Mouse (Mus musculus): ENCODE results near the gene Plxnb1. TPM values are rescaled to one million over a fixed set of nuclear protein-coding genes. Genes with fewer than 3 reads are reported as not detected.

Plxnb1 gene
- total and polyA plus RNA-seq, 3 experiments = under 0.01 TPM; not detected in 2

DNA sequence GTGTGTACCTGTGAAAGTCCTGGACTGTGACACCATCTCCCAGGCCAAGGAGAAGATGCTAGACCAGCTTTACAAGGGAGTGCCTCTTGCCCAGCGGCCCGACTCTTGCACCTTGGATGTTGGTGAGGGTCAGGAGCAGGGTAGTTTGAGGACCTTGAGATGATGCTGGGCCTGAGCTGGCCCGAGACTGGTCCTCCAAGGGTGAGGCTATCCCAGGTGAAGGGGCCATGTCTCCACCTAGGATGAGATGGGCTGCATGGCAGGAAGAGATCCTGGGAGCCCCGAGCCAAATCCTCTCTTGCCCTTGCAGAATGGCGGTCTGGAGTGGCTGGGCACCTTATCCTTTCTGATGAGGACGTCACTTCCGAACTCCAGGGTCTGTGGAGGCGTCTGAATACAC, 18.1 kb downstream of the Plxnb1 start:
- H3K4me1 ChIP-seq (ENCODE audit: control insufficient read depth in 1 of 2, insufficient read depth in 2 of 2) = peaks cover 5 to 8% of the 10 kb centered on the region in 2 experiments; a peak in 3 of 4 replicates
- no peak overlapping the region for H3K9ac ChIP-seq (ENCODE audit: insufficient read depth, low read depth)
- H3K27me3 ChIP-seq (replicated peaks) = peaks cover 82% of the 10 kb centered on the region
- no peak overlapping the region for H3K27ac ChIP-seq (ENCODE audit: insufficient read depth, low read depth)
- dilution Hi-C loops (cut with MboI; ENCODE audit: extremely low pct_ligation_motif_present, extremely low pct_unique_long_range_greater_than_20kb, low sequenced_read_pairs) = no loop called here
- H3K79me2 ChIP-seq (replicated peaks; ENCODE audit: control insufficient read depth, extremely low read depth, insufficient read depth, poor library complexity, severe bottlenecking) = no peaks in the 10 kb centered on the region
- H3K36me3 ChIP-seq (replicated peaks in 1 of 2; ENCODE audit: control insufficient read depth in 1 of 2, insufficient read depth in 1 of 2, low read length in 1 of 2) = no peaks in the 10 kb centered on the region
- H3K9me3 ChIP-seq (replicated peaks; ENCODE audit: low read length) = no peaks in the 10 kb centered on the region
- no peak for DNase-seq (ENCODE audit: extremely low read depth)
- no peak overlapping the region for H3K4me3 ChIP-seq (replicated peaks in 1 of 3; ENCODE audit: low read depth in 2 of 3, low read length in 2 of 3, poor library complexity in 1 of 3)
- no peak for TF ChIP-seq USF2 (conservative IDR thresholded peaks at IDR 0.05; ENCODE audit: low read depth, low read length)
- TF ChIP-seq MAZ (IDR thresholded peaks at IDR 0.05; ENCODE audit: low read depth, low read length) = no peak
- TF ChIP-seq ELF1 (IDR thresholded peaks at IDR 0.05; ENCODE audit: low read depth, low read length) = no peak
- TF ChIP-seq HCFC1 (IDR thresholded peaks at IDR 0.05; ENCODE audit: low read depth, low read length) = no peak
- no peak for TF ChIP-seq TCF12 (IDR thresholded peaks at IDR 0.05; ENCODE audit: low read depth, low read length)
- TF ChIP-seq ZNF384 (IDR thresholded peaks at IDR 0.05; ENCODE audit: low read depth, low read length) = no peak
- TF ChIP-seq ETS1 (conservative IDR thresholded peaks at IDR 0.05; ENCODE audit: low read depth, low read length) = no peak
- no peak for TF ChIP-seq RAD21 (IDR thresholded peaks at IDR 0.05; ENCODE audit: low read depth, low read length)
- TF ChIP-seq NELFE (IDR thresholded peaks at IDR 0.05; ENCODE audit: low read depth, low read length) = no peak
- TF ChIP-seq POLR2A (IDR thresholded peaks at IDR 0.05; ENCODE audit: low read depth, low read length) = no peak
- no peak for TF ChIP-seq MAFK (IDR thresholded peaks at IDR 0.05; ENCODE audit: insufficient replicate concordance, low read length)
- TF ChIP-seq JUN (IDR thresholded peaks at IDR 0.05; ENCODE audit: insufficient read depth, low read depth, low read length) = no peak
- no peak for TF ChIP-seq SMC3 (IDR thresholded peaks at IDR 0.05; ENCODE audit: low read depth, low read length)
- no peak for TF ChIP-seq JUND (conservative IDR thresholded peaks at IDR 0.05; ENCODE audit: low read depth, low read length)
- no peak for TF ChIP-seq BHLHE40 (IDR thresholded peaks at IDR 0.05; ENCODE audit: low read depth, low read length)
- no peak for TF ChIP-seq SIN3A (IDR thresholded peaks at IDR 0.05; ENCODE audit: low read length)
- TF ChIP-seq ZMIZ1 (IDR thresholded peaks at IDR 0.05; ENCODE audit: low read depth, low read length) = no peak
- no peak for TF ChIP-seq ZC3H11A (IDR thresholded peaks at IDR 0.05; ENCODE audit: low read depth, low read length)
- in situ Hi-C loops (cut with MboI; ENCODE audit: low pct_ligation_motif_present, low pct_unique_long_range_greater_than_20kb, low sequenced_read_pairs) = no loop called here
- H3K4me2 ChIP-seq (ENCODE audit: insufficient read depth, low read depth, poor library complexity, severe bottlenecking) = no peak overlapping the region

DNA sequence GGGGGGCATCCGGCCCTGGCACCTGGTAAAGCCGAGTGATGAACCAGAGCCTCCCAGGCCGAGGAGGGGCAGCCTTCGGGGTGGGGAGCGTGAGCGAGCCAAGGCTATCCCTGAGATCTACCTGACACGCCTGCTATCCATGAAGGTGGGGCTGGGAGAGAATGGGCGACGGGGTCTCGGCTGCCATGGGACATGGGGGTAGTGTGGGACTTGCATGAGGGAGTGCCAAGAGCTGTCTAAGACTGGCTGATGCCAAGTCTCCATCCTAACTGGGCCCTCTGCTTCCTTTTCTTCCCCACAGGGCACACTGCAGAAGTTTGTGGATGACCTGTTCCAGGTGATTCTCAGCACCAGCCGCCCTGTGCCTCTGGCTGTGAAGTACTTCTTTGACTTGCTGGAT, 19.1 kb downstream of the Plxnb1 start:
- Histone ChIP-seq H3K4me2 (ENCODE audit: insufficient read depth, low read depth, poor library complexity, severe bottlenecking) (no peak overlapping the region), H3K4me3 (replicated peaks in 1 of 3; ENCODE audit: low read depth in 2 of 3, low read length in 2 of 3, poor library complexity in 1 of 3) (no peak overlapping the region), H3K27ac (ENCODE audit: insufficient read depth, low read depth) (no peak overlapping the region), H3K9ac (ENCODE audit: insufficient read depth, low read depth) (no peak overlapping the region), H3K36me3 (replicated peaks in 1 of 2; ENCODE audit: control insufficient read depth in 1 of 2, insufficient read depth in 1 of 2, low read length in 1 of 2) (no peaks in the 10 kb centered on the region), H3K79me2 (replicated peaks; ENCODE audit: control insufficient read depth, extremely low read depth, insufficient read depth, poor library complexity, severe bottlenecking) (no peaks in the 10 kb centered on the region), H3K9me3 (replicated peaks; ENCODE audit: low read length) (no peaks in the 10 kb centered on the region), H3K4me1 (ENCODE audit: control insufficient read depth in 1 of 2, insufficient read depth in 2 of 2) (peaks cover 5 to 9% of the 10 kb centered on the region in 2 experiments; a peak in 3 of 4 replicates), H3K27me3 (replicated peaks) (peaks cover 73% of the 10 kb centered on the region)
- no peak for TF ChIP-seq MEF2A (IDR thresholded peaks at IDR 0.05; ENCODE audit: borderline replicate concordance, low read depth, low read length)
- TF ChIP-seq BHLHE40 (IDR thresholded peaks at IDR 0.05; ENCODE audit: low read depth, low read length) = no peak
- TF ChIP-seq POLR2A (IDR thresholded peaks at IDR 0.05; ENCODE audit: low read depth, low read length) = no peak
- no peak for TF ChIP-seq MAX (IDR thresholded peaks at IDR 0.05; ENCODE audit: low read length)
- TF ChIP-seq MYC (IDR thresholded peaks at IDR 0.05; ENCODE audit: low read depth, low read length) = no peak
- no peak for TF ChIP-seq TBP (conservative IDR thresholded peaks at IDR 0.05; ENCODE audit: low read depth, low read length)
- no peak for TF ChIP-seq ELF1 (IDR thresholded peaks at IDR 0.05; ENCODE audit: low read depth, low read length)
- no peak for TF ChIP-seq JUND (conservative IDR thresholded peaks at IDR 0.05; ENCODE audit: low read depth, low read length)
- TF ChIP-seq JUN (IDR thresholded peaks at IDR 0.05; ENCODE audit: insufficient read depth, low read depth, low read length) = no peak
- no peak for TF ChIP-seq MAFK (IDR thresholded peaks at IDR 0.05; ENCODE audit: insufficient replicate concordance, low read length)
- TF ChIP-seq PAX5 (IDR thresholded peaks at IDR 0.05; ENCODE audit: low read length) = no peak
- TF ChIP-seq USF2 (conservative IDR thresholded peaks at IDR 0.05; ENCODE audit: low read depth, low read length) = no peak
- no peak for TF ChIP-seq NRF1 (IDR thresholded peaks at IDR 0.05; ENCODE audit: low read depth, low read length)
- no peak for TF ChIP-seq USF1 (IDR thresholded peaks at IDR 0.05; ENCODE audit: low read depth, low read length)
- no peak for TF ChIP-seq ZMIZ1 (IDR thresholded peaks at IDR 0.05; ENCODE audit: low read depth, low read length)
- no peak for TF ChIP-seq E2F4 (IDR thresholded peaks at IDR 0.05; ENCODE audit: insufficient replicate concordance, low read depth, low read length)
- dilution Hi-C loops (cut with MboI; ENCODE audit: extremely low pct_ligation_motif_present, extremely low pct_unique_long_range_greater_than_20kb, low sequenced_read_pairs) (no loop called here), in situ Hi-C loops (cut with MboI; ENCODE audit: low pct_ligation_motif_present, low pct_unique_long_range_greater_than_20kb, low sequenced_read_pairs) (no loop called here)
- DNase-seq (ENCODE audit: extremely low read depth) = no peak

Data from CH12.LX (cell line).